Mouse (Mus musculus) forebrain, postnatal 0 days (tissue): ENCODE results near the gene Vps11. TPM values are rescaled to one million over a fixed set of nuclear protein-coding genes. Genes with fewer than 3 reads are reported as not detected.
"Not testable (repeated sequence)": the region's sequence is repeated elsewhere in the genome, so short reads cannot be mapped to it uniquely, and the experiment has no call there.

ENCODE experiments used
- ATAC-seq: fragments of 200-750 bp; cut with Nextera tagmentation; 2 replicates; pipeline ENCODE4 v1.8.0; 2017; ENCODE audit warnings: mild to moderate bottlenecking, moderate library complexity
- DNase-seq: peaks from one replicate; pipeline ENCODE4 v3.0.0-alpha.2; 2015
- H3K27ac ChIP-seq: fragments of 300-500 bp; sonication (generic); 2 replicates; pipeline ENCODE4 v1.5.1; 2014; ENCODE audit warnings: low read depth, mild to moderate bottlenecking, antibody characterized with exemption, low read length, moderate library complexity, mixed read lengths
- H3K27me3 ChIP-seq: fragments of 300-500 bp; sonication (generic); 2 replicates; pipeline ENCODE4 v1.6.1; 2014; ENCODE audit warnings: mild to moderate bottlenecking, low read length, mixed read lengths; ENCODE audit not compliant: insufficient read depth
- H3K36me3 ChIP-seq: fragments of 300-500 bp; sonication (generic); 2 replicates; pipeline ENCODE4 v1.6.1; 2014; ENCODE audit warnings: mild to moderate bottlenecking, moderate library complexity; ENCODE audit not compliant: insufficient read depth
- H3K4me1 ChIP-seq: fragments of 300-500 bp; sonication (generic); 2 replicates; pipeline ENCODE4 v1.6.1; 2014; ENCODE audit warnings: antibody characterized with exemption; ENCODE audit not compliant: insufficient read depth
- H3K4me2 ChIP-seq: fragments of 300-500 bp; sonication (generic); 2 replicates; pipeline ENCODE4 v1.6.1; 2014; ENCODE audit warnings: low read depth, mild to moderate bottlenecking, moderate library complexity
- H3K4me3 ChIP-seq: fragments of 300-500 bp; sonication (generic); 2 replicates; pipeline ENCODE4 v1.5.1; 2014; ENCODE audit warnings: low read depth, low read length, mixed read lengths
- H3K9ac ChIP-seq: fragments of 300-500 bp; sonication (generic); 2 replicates; pipeline ENCODE4 v1.6.1; 2014; ENCODE audit warnings: mild to moderate bottlenecking
- H3K9me3 ChIP-seq: fragments of 300-500 bp; sonication (generic); 2 replicates; pipeline ENCODE4 v1.6.1; 2016; ENCODE audit warnings: low read length
- CTCF ChIP-seq: sonication (generic); IDR thresholded peaks from 2 replicates; pipeline ENCODE4 v1.5.1; 2016; ENCODE audit warnings: antibody characterized with exemption, control low read depth, low read depth
- WGBS: fragments of 180-500 bp; shearing (Covaris S2); extraction: QIAGEN DNeasy Blood & Tissue Kit; methylation state at CpG from one replicate; pipeline ENCODE4 v1.1.7; 2014; 5-methylcytosine and 5-hydroxymethylcytosine counted together
- polyA plus RNA-seq: library from polyadenylated mRNA; unstranded; fragments of >200 nt; fragmentation: Nextera tagmentation; extraction: Ambion mirVana; gene quantifications from 2 replicates; pipeline ENCODE4 v1.2.1, GENCODE M21; 2015
- total RNA-seq: library from RNA; depleted of rRNA; stranded (reverse); fragments of >200 nt; gene quantifications from 2 replicates; pipeline ENCODE4 v1.2.3, GENCODE M21; 2014

Gene Vps11
- total and polyA plus RNA-seq, 2 experiments from 2014 or later = 39.1 to 39.9 TPM

- ATAC-seq (no peak), DNase-seq (no peak)
- Histone ChIP-seq H3K9ac (no peak overlapping the region), H3K4me3 (no peak overlapping the region), H3K4me1 (peaks cover 6% of the 10 kb centered on the region), H3K9me3 (no peaks in the 10 kb centered on the region), H3K4me2 (no peak overlapping the region), H3K36me3 (peaks cover 2% of the 10 kb centered on the region), H3K27me3 (no peaks in the 10 kb centered on the region), H3K27ac (no peak overlapping the region)
- 85% methylated on average over 6 of the region's 6 CpGs for WGBS
- TF ChIP-seq CTCF = no peak
Measured at GRCm38 (mm10) chr9:44376141-44376540, 14.7 kb upstream of the Vps11 start.

DNA sequence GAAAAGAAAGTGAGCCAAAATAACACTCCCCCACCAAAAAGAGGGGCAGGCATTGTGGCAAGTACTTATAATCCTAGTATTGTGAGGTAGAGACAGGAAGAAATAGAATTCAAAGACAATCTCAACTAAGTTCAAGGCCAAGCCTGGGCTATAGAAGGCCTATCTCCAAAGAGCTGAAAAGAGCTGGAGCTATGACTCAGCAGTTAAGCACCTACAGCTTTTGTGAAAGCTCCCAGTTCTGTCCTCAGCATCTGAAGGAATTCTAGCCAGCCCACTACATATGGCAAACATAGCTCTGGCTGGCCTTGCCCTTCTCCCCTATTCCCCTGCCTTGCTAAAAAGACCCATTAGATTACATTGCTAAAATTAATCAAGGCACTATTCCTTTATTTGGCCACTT, 11.9 kb upstream of the Vps11 start:
- TF ChIP-seq CTCF = no peak
- Histone ChIP-seq H3K27me3 (no peaks in the 10 kb centered on the region), H3K4me1 (no peaks in the 10 kb centered on the region), H3K9ac (no peak overlapping the region), H3K9me3 (no peaks in the 10 kb centered on the region), H3K4me2 (no peak overlapping the region), H3K4me3 (no peak overlapping the region), H3K36me3 (no peaks in the 10 kb centered on the region), H3K27ac (no peak overlapping the region)
- ATAC-seq (no peak), DNase-seq (no peak)

- Histone ChIP-seq H3K9me3 (no peaks in the 10 kb centered on the region), H3K9ac (no peak overlapping the region), H3K4me1 (peaks cover 6% of the 10 kb centered on the region), H3K4me3 (no peak overlapping the region), H3K36me3 (peaks cover 3% of the 10 kb centered on the region; the same call in 1 of the 2 replicates), H3K4me2 (no peak overlapping the region), H3K27ac (no peak overlapping the region), H3K27me3 (no peaks in the 10 kb centered on the region)
- TF ChIP-seq CTCF = peak; percentile 49
- DNase-seq (no peak), ATAC-seq (no peak)
- 57% methylated on average over 3 of the region's 3 CpGs for WGBS
Measured at GRCm38 (mm10) chr9:44364480-44364879, 3.0 kb upstream of the Vps11 start.

- H3K4me1 ChIP-seq, DNase-seq, H3K9me3 ChIP-seq, H3K27me3 ChIP-seq: not testable (repeated sequence)
- Histone ChIP-seq H3K27ac (peak overlapping the region; percentile 86), H3K9ac (peak overlapping the region; percentile 87), H3K36me3 (peaks cover 14% of the 10 kb centered on the region), H3K4me2 (peak overlapping the region; percentile 81), H3K4me3 (peak overlapping the region; percentile 81)
- ATAC-seq = peak; percentile 42; the same call in 1 of the 2 replicates
- whole genome bisulfite sequencing = 41% methylated on average over 4 of the region's 4 CpGs
Measured at GRCm38 (mm10) chr9:44361931-44362330, 461 bp upstream of the Vps11 start.

GRCm38 (mm10) chr9:44357207-44357606, 4.3 kb downstream of the Vps11 start:
- 75% methylated on average over 4 of the region's 4 CpGs for WGBS
- H3K4me1 ChIP-seq = peaks cover 6% of the 10 kb centered on the region
- no peak for ATAC-seq
- no peak overlapping the region for H3K4me3 ChIP-seq
- no peaks in the 10 kb centered on the region for H3K9me3 ChIP-seq
- peaks cover 62% of the 10 kb centered on the region for H3K36me3 ChIP-seq
- no peak overlapping the region for H3K4me2 ChIP-seq
- no peak overlapping the region for H3K27ac ChIP-seq
- TF ChIP-seq CTCF = peak; percentile 58
- H3K27me3 ChIP-seq = no peaks in the 10 kb centered on the region
- DNase-seq = no peak
- no peak overlapping the region for H3K9ac ChIP-seq

- WGBS = 93% methylated on average over 6 of the region's 6 CpGs
- H3K4me2 ChIP-seq = no peak overlapping the region
- no peak for ATAC-seq
- H3K27me3 ChIP-seq = no peaks in the 10 kb centered on the region
- H3K9ac ChIP-seq = no peak overlapping the region
- H3K27ac ChIP-seq = no peak overlapping the region
- no peak overlapping the region for H3K4me3 ChIP-seq
- H3K4me1 ChIP-seq = no peaks in the 10 kb centered on the region
- H3K9me3 ChIP-seq = no peaks in the 10 kb centered on the region
- peaks cover 76% of the 10 kb centered on the region for H3K36me3 ChIP-seq
- TF ChIP-seq CTCF = no peak
- no peak for DNase-seq
Measured at GRCm38 (mm10) chr9:44353142-44353541, 8.3 kb downstream of the Vps11 start.

GRCm38 (mm10) chr9:44352337-44352736, 9.1 kb downstream of the Vps11 start:
- H3K27ac ChIP-seq = no peak overlapping the region
- TF ChIP-seq CTCF = no peak
- no peak overlapping the region for H3K4me2 ChIP-seq
- DNase-seq (no peak), ATAC-seq (no peak)
- no peak overlapping the region for H3K9ac ChIP-seq
- no peaks in the 10 kb centered on the region for H3K4me1 ChIP-seq
- WGBS = 95% methylated on average over 10 of the region's 10 CpGs
- no peak overlapping the region for H3K4me3 ChIP-seq
- no peaks in the 10 kb centered on the region for H3K9me3 ChIP-seq
- peaks cover 81% of the 10 kb centered on the region for H3K36me3 ChIP-seq
- H3K27me3 ChIP-seq = no peaks in the 10 kb centered on the region

GRCm38 (mm10) chr9:44351396-44351795, 10.1 kb downstream of the Vps11 start:
- TF ChIP-seq CTCF = no peak
- ATAC-seq (no peak), DNase-seq (no peak)
- 95% methylated on average over 4 of the region's 4 CpGs for WGBS
- Histone ChIP-seq H3K4me3 (no peak overlapping the region), H3K9ac (no peak overlapping the region), H3K4me2 (no peak overlapping the region), H3K9me3 (no peaks in the 10 kb centered on the region), H3K4me1 (no peaks in the 10 kb centered on the region), H3K27me3 (no peaks in the 10 kb centered on the region), H3K36me3 (peaks cover 78% of the 10 kb centered on the region), H3K27ac (no peak overlapping the region)
